Mouse (Mus musculus): ENCODE results near the gene Lcn4. TPM values are rescaled to one million over a fixed set of nuclear protein-coding genes. Genes with fewer than 3 reads are reported as not detected.

Lcn4 gene
- polyA plus RNA-seq, 1 experiment from 2014 or later: not detected

GRCm38 (mm10) chr2:26654687-26655086, 16.4 kb downstream of the Lcn4 start:
- H3K27ac ChIP-seq (ENCODE audit: low read depth, low read length): no peak overlapping the region
- 58% methylated on average over 1 of the region's 1 CpGs for WGBS
- no peaks in the 10 kb centered on the region for H3K4me1 ChIP-seq (replicated peaks; ENCODE audit: control insufficient read depth, insufficient read depth, low read length)
- no peak for DNase-seq (ENCODE audit: low spot score)
- H3K9ac ChIP-seq (ENCODE audit: low read depth, low read length): no peak overlapping the region
- H3K36me3 ChIP-seq (ENCODE audit: control insufficient read depth, insufficient read depth, low read length): no peaks in the 10 kb centered on the region
- no peaks in the 10 kb centered on the region for H3K27me3 ChIP-seq (replicated peaks; ENCODE audit: control insufficient read depth, insufficient read depth, low read length)
- no peak for ATAC-seq (replicated peaks; ENCODE audit: low FRiP score)
- no peak overlapping the region for H3K4me2 ChIP-seq
- no peaks in the 10 kb centered on the region for H3K9me3 ChIP-seq (ENCODE audit: control insufficient read depth, low read length)
- H3K4me3 ChIP-seq (ENCODE audit: low read depth, low read length): no peak overlapping the region

- H3K9me3 ChIP-seq (ENCODE audit: control insufficient read depth, low read length): no peaks in the 10 kb centered on the region
- peak; percentile 89 for ATAC-seq (replicated peaks; ENCODE audit: low FRiP score)
- no peak overlapping the region for H3K4me3 ChIP-seq (ENCODE audit: low read depth, low read length)
- no peaks in the 10 kb centered on the region for H3K4me1 ChIP-seq (replicated peaks; ENCODE audit: control insufficient read depth, insufficient read depth, low read length)
- DNase-seq (ENCODE audit: low spot score): peak; percentile 83
- H3K27me3 ChIP-seq (replicated peaks; ENCODE audit: control insufficient read depth, insufficient read depth, low read length): no peaks in the 10 kb centered on the region
- no peaks in the 10 kb centered on the region for H3K36me3 ChIP-seq (ENCODE audit: control insufficient read depth, insufficient read depth, low read length)
- no peak overlapping the region for H3K4me2 ChIP-seq
- H3K9ac ChIP-seq (ENCODE audit: low read depth, low read length): no peak overlapping the region
- H3K27ac ChIP-seq (ENCODE audit: low read depth, low read length): no peak overlapping the region
- WGBS: 24% methylated on average over 3 of the region's 3 CpGs
Measured at GRCm38 (mm10) chr2:26646643-26647293, 24.3 kb downstream of the Lcn4 start.

- Histone ChIP-seq H3K4me2 (no peak overlapping the region), H3K9ac (ENCODE audit: low read depth, low read length) (no peak overlapping the region), H3K9me3 (ENCODE audit: control insufficient read depth, low read length) (no peaks in the 10 kb centered on the region), H3K27ac (ENCODE audit: low read depth, low read length) (no peak overlapping the region), H3K4me1 (replicated peaks; ENCODE audit: control insufficient read depth, insufficient read depth, low read length) (peaks cover 8% of the 10 kb centered on the region; the same call in 1 of the 2 replicates), H3K36me3 (ENCODE audit: control insufficient read depth, insufficient read depth, low read length) (no peaks in the 10 kb centered on the region; the same call in 1 of the 2 replicates), H3K27me3 (replicated peaks; ENCODE audit: control insufficient read depth, insufficient read depth, low read length) (no peaks in the 10 kb centered on the region), H3K4me3 (ENCODE audit: low read depth, low read length) (no peak overlapping the region)
- WGBS: 61% methylated on average over 2 of the region's 2 CpGs
- no peak for ATAC-seq (replicated peaks; ENCODE audit: low FRiP score)
- DNase-seq (ENCODE audit: low spot score): peak; percentile 55
Measured at GRCm38 (mm10) chr2:26643942-26644341, 27.1 kb downstream of the Lcn4 start.

GRCm38 (mm10) chr2:26641006-26641647, 30.0 kb downstream of the Lcn4 start:
- Histone ChIP-seq H3K9ac (ENCODE audit: low read depth, low read length) (peak overlapping the region; percentile 100; the same call in 1 of the 2 replicates), H3K27ac (ENCODE audit: low read depth, low read length) (no peak overlapping the region)

GRCm38 (mm10) chr2:26639838-26640830, 30.9 kb downstream of the Lcn4 start:
- ATAC-seq (replicated peaks; ENCODE audit: low FRiP score) (peak; percentile 75), DNase-seq (ENCODE audit: low spot score) (peak; percentile 95)
- Histone ChIP-seq H3K4me1 (replicated peaks; ENCODE audit: control insufficient read depth, insufficient read depth, low read length) (peaks cover 25% of the 10 kb centered on the region), H3K27me3 (replicated peaks; ENCODE audit: control insufficient read depth, insufficient read depth, low read length) (no peaks in the 10 kb centered on the region), H3K9ac (ENCODE audit: low read depth, low read length) (peak overlapping the region; percentile 100), H3K27ac (ENCODE audit: low read depth, low read length) (peak overlapping the region; percentile 91), H3K4me2 (peak overlapping the region; percentile 75), H3K36me3 (ENCODE audit: control insufficient read depth, insufficient read depth, low read length) (peaks cover 33% of the 10 kb centered on the region), H3K9me3 (ENCODE audit: control insufficient read depth, low read length) (no peaks in the 10 kb centered on the region), H3K4me3 (ENCODE audit: low read depth, low read length) (peak overlapping the region; percentile 97)
- WGBS: 4% methylated on average over 49 of the region's 49 CpGs

More at GRCm38 (mm10) chr2:26641006-26641647, 30.0 kb downstream of the Lcn4 start:
- H3K4me3 ChIP-seq (ENCODE audit: low read depth, low read length): no peak overlapping the region
- peaks cover 26% of the 10 kb centered on the region for H3K36me3 ChIP-seq (ENCODE audit: control insufficient read depth, insufficient read depth, low read length)
- WGBS: 46% methylated on average over 7 of the region's 7 CpGs
- H3K27me3 ChIP-seq (replicated peaks; ENCODE audit: control insufficient read depth, insufficient read depth, low read length): no peaks in the 10 kb centered on the region
- DNase-seq (ENCODE audit: low spot score) (no peak), ATAC-seq (replicated peaks; ENCODE audit: low FRiP score) (no peak)
- H3K9me3 ChIP-seq (ENCODE audit: control insufficient read depth, low read length): no peaks in the 10 kb centered on the region
- no peak overlapping the region for H3K4me2 ChIP-seq
- peaks cover 25% of the 10 kb centered on the region for H3K4me1 ChIP-seq (replicated peaks; ENCODE audit: control insufficient read depth, insufficient read depth, low read length)

- Histone ChIP-seq H3K27me3 (replicated peaks; ENCODE audit: control insufficient read depth, insufficient read depth, low read length) (no peaks in the 10 kb centered on the region), H3K9ac (ENCODE audit: low read depth, low read length) (peak overlapping the region; percentile 100), H3K36me3 (ENCODE audit: control insufficient read depth, insufficient read depth, low read length) (peaks cover 33% of the 10 kb centered on the region), H3K4me3 (ENCODE audit: low read depth, low read length) (peak overlapping the region; percentile 97), H3K4me2 (peak overlapping the region; percentile 75), H3K9me3 (ENCODE audit: control insufficient read depth, low read length) (no peaks in the 10 kb centered on the region), H3K27ac (ENCODE audit: low read depth, low read length) (peak overlapping the region; percentile 91), H3K4me1 (replicated peaks; ENCODE audit: control insufficient read depth, insufficient read depth, low read length) (peaks cover 25% of the 10 kb centered on the region)
- ATAC-seq (replicated peaks; ENCODE audit: low FRiP score) (peak; percentile 50; the same call in 1 of the 2 replicates), DNase-seq (ENCODE audit: low spot score) (no peak)
- 3% methylated on average over 8 of the region's 8 CpGs for WGBS
Measured at GRCm38 (mm10) chr2:26639083-26639482, 32.0 kb downstream of the Lcn4 start.

DNA sequence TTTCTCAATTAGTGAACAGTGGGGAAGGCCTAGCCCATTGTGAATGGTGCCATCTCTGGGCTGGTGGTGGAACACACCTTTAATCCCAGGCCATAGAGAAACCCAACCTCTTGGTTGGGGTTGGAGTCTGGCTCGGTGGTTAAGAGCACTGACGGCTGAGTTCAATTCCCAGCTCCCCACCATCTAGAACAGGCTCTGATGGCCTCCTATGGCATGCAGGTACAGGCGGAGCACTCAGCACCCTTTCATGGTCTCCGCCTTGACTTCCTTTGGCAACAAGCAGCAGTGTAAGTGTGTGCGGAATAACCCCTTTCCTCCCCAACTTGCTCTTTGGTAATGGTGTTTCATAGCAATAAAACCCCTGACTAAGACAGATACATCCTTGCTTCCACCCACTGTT, 32.5 kb downstream of the Lcn4 start:
- peak overlapping the region; percentile 75 for H3K4me2 ChIP-seq
- no peaks in the 10 kb centered on the region for H3K9me3 ChIP-seq (ENCODE audit: control insufficient read depth, low read length)
- peak overlapping the region; percentile 91; the same call in 1 of the 2 replicates for H3K27ac ChIP-seq (ENCODE audit: low read depth, low read length)
- H3K36me3 ChIP-seq (ENCODE audit: control insufficient read depth, insufficient read depth, low read length): peaks cover 33% of the 10 kb centered on the region
- H3K27me3 ChIP-seq (replicated peaks; ENCODE audit: control insufficient read depth, insufficient read depth, low read length): no peaks in the 10 kb centered on the region
- peak overlapping the region; percentile 100 for H3K9ac ChIP-seq (ENCODE audit: low read depth, low read length)
- ATAC-seq (replicated peaks; ENCODE audit: low FRiP score) (no peak), DNase-seq (ENCODE audit: low spot score) (no peak)
- H3K4me3 ChIP-seq (ENCODE audit: low read depth, low read length): peak overlapping the region; percentile 97
- peaks cover 25% of the 10 kb centered on the region for H3K4me1 ChIP-seq (replicated peaks; ENCODE audit: control insufficient read depth, insufficient read depth, low read length)
- 55% methylated on average over 5 of the region's 5 CpGs for WGBS

DNA sequence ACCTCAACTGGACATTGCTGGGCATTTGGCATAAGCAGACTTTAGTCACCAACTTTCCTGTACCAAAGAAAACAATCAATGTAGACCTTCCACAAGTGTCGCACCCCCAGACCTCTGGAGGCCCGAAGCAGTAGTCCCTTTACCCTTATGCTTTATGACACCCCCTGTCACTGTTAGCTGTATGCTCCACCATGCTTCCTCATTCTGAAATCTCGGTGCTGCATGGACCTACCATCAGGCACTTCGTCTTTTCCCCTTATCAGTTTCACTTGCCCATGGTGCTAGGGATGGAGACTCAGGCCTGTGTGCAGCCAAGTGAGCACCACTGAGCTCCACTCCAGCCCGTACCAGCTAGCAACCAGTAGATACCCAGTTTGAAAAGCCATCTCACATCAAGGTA, 33.0 kb downstream of the Lcn4 start:
- H3K9ac ChIP-seq (ENCODE audit: low read depth, low read length): peak overlapping the region; percentile 100
- peak overlapping the region; percentile 91 for H3K27ac ChIP-seq (ENCODE audit: low read depth, low read length)
- 64% methylated on average over 5 of the region's 5 CpGs for WGBS

More for the DNA sequence above, 33.0 kb downstream of the Lcn4 start:
- Histone ChIP-seq H3K9me3 (ENCODE audit: control insufficient read depth, low read length) (no peaks in the 10 kb centered on the region), H3K4me3 (ENCODE audit: low read depth, low read length) (peak overlapping the region; percentile 97), H3K4me1 (replicated peaks; ENCODE audit: control insufficient read depth, insufficient read depth, low read length) (peaks cover 25% of the 10 kb centered on the region), H3K27me3 (replicated peaks; ENCODE audit: control insufficient read depth, insufficient read depth, low read length) (no peaks in the 10 kb centered on the region), H3K4me2 (peak overlapping the region; percentile 75), H3K36me3 (ENCODE audit: control insufficient read depth, insufficient read depth, low read length) (peaks cover 33% of the 10 kb centered on the region)
- ATAC-seq (replicated peaks; ENCODE audit: low FRiP score) (no peak), DNase-seq (ENCODE audit: low spot score) (no peak)

All from liver, embryonic 11.5 days (tissue).